Mouse (Mus musculus): Measurements from ENCODE around the gene Rbks.

DNA sequence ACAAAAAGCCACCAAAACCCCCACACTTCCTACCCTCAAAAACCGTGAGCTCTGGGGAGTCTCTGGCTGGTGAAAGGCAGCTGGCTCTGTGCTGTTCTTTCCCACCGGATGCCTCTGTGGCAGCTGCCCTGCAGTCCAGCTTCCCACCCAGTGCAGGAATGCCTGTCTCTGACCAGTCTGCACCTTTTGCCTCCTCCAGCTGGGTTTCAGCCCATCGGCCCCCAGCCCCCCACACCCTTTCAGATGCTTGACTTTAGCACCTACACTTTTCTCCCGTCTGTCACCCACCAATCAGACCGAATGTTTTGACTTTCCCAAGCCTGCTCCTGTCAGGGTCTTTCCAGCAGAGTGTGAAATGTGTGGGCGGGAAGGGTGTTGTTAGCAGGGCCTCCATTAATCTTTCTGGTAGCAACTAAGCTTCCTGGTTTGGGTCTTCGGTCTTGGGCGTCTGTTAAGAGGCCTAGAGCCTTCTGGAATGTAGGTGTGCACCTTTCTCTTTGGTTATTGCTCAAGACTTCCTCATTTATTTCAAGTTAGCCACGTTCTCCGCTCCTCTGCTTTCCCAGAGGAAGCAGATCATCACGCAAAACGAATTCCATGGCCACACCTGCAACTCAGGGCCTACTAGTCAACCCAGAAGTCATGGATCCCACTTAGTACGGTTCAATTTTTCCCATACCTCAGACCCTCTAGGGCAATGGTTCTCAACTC is 86.9 kb downstream of the Rbks start:
- TF ChIP-seq POLR2A (IDR thresholded peaks at IDR 0.05; ENCODE audit: insufficient read depth, low read length) = no peak
- no peak for TF ChIP-seq CTCF (IDR thresholded peaks at IDR 0.05; ENCODE audit: low read depth, low read length)

Data from ES-Bruce4 (cell line).